Mouse (Mus musculus): ENCODE measurements around the gene Rasip1. TPM values are rescaled to one million over a fixed set of nuclear protein-coding genes. Genes with fewer than 3 reads are reported as not detected.
A peak's percentile ranks its signal among the peaks of the same experiment; 100 is the strongest.

The Rasip1 gene
- polyA plus RNA-seq, 1 experiment from 2014 or later, result 18.7 TPM

GRCm38 (mm10) chr7:45618316-45618715 is 9.0 kb upstream of the Rasip1 start:
- peaks cover 31% of the 10 kb centered on the region for H3K27me3 ChIP-seq (ENCODE audit: control insufficient read depth, insufficient read depth, low read length)
- no peaks in the 10 kb centered on the region for H3K36me3 ChIP-seq (ENCODE audit: control insufficient read depth, insufficient read depth, low read length)
- H3K4me3 ChIP-seq (ENCODE audit: low read length), result no peak overlapping the region
- H3K27ac ChIP-seq (ENCODE audit: low read depth, low read length), result no peak overlapping the region
- no peak overlapping the region for H3K4me2 ChIP-seq (replicated peaks; ENCODE audit: low read depth, low read length)
- no peak for ATAC-seq (ENCODE audit: low FRiP score, low TSS enrichment)
- H3K9ac ChIP-seq (ENCODE audit: low read depth, low read length), result no peak overlapping the region
- H3K9me3 ChIP-seq (ENCODE audit: control insufficient read depth, low read length), result no peaks in the 10 kb centered on the region
- H3K4me1 ChIP-seq (ENCODE audit: control insufficient read depth, insufficient read depth, low read length), result peaks cover 12% of the 10 kb centered on the region
- WGBS, result 86% methylated on average over 5 of the region's 5 CpGs

GRCm38 (mm10) chr7:45619592-45619991 is 7.7 kb upstream of the Rasip1 start:
- no peak overlapping the region for H3K27ac ChIP-seq (ENCODE audit: low read depth, low read length)
- H3K9ac ChIP-seq (ENCODE audit: low read depth, low read length), result no peak overlapping the region
- no peaks in the 10 kb centered on the region for H3K36me3 ChIP-seq (ENCODE audit: control insufficient read depth, insufficient read depth, low read length)
- no peak overlapping the region for H3K4me3 ChIP-seq (ENCODE audit: low read length)
- ATAC-seq (ENCODE audit: low FRiP score, low TSS enrichment), result no peak
- no peaks in the 10 kb centered on the region for H3K9me3 ChIP-seq (ENCODE audit: control insufficient read depth, low read length)
- H3K27me3 ChIP-seq (ENCODE audit: control insufficient read depth, insufficient read depth, low read length), result peaks cover 31% of the 10 kb centered on the region
- peaks cover 12% of the 10 kb centered on the region for H3K4me1 ChIP-seq (ENCODE audit: control insufficient read depth, insufficient read depth, low read length)
- H3K4me2 ChIP-seq (replicated peaks; ENCODE audit: low read depth, low read length), result no peak overlapping the region
- WGBS, result 83% methylated on average over 5 of the region's 5 CpGs

DNA sequence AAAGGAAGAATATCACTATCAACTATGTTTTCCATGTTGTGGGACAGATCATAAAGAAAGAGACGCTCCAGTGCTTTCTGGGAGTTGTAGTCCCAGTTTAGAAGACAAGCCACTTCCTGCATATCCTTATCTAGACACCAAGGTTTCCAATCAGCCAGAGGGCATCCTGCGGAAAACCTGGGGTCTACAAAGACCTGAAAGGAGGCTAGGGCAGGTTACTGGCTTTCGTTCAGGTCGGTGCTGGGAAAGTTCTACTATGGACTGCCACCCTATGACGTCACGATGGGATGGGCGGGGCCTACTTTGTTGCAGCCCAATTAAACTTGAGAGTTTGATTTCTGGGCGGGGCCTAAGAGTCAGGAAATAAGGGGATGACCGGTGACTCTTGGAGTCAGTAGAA is 5.8 kb upstream of the Rasip1 start, which contains the start of gene Izumo1:
Izumo1 (plus strand) TSS at position 369 of the 400 bp plus-strand sequence.
- no peak for ATAC-seq (ENCODE audit: low FRiP score, low TSS enrichment)

DNA sequence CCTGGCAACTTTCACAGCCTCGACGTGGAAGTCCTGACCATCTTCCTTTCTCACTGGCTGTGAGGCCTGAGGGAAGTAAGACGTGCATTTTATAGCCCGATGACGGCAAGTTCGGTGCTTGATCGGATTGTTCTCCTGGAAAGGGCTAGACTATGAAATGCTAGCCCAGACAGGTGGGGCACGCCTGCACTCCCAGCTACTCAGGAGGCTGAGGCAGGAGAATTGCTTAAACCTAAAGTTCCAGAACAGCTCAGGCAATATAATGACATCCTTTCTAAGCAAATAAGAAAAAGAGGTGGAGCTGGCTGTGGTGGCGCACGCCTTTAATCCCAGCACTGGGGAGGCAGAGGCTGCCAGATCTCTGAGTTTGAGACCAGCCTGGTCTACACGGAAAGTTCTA is 3.8 kb upstream of the Rasip1 start:
- H3K4me2 ChIP-seq (replicated peaks; ENCODE audit: low read depth, low read length), result no peak overlapping the region
- H3K36me3 ChIP-seq (ENCODE audit: control insufficient read depth, insufficient read depth, low read length), result no peaks in the 10 kb centered on the region
- no peak overlapping the region for H3K27ac ChIP-seq (ENCODE audit: low read depth, low read length)
- no peak overlapping the region for H3K9ac ChIP-seq (ENCODE audit: low read depth, low read length)
- no peak overlapping the region for H3K4me3 ChIP-seq (ENCODE audit: low read length)
- H3K27me3 ChIP-seq (ENCODE audit: control insufficient read depth, insufficient read depth, low read length), result peaks cover 16% of the 10 kb centered on the region
- WGBS, result 95% methylated on average over 11 of the region's 11 CpGs
- no peaks in the 10 kb centered on the region for H3K9me3 ChIP-seq (ENCODE audit: control insufficient read depth, low read length)
- no peak for ATAC-seq (ENCODE audit: low FRiP score, low TSS enrichment)
- peaks cover 4% of the 10 kb centered on the region; the same call in 1 of the 2 replicates for H3K4me1 ChIP-seq (ENCODE audit: control insufficient read depth, insufficient read depth, low read length)

More for the DNA sequence above, 5.8 kb upstream of the Rasip1 start, which contains the start of gene Izumo1:
- peaks cover 22% of the 10 kb centered on the region for H3K27me3 ChIP-seq (ENCODE audit: control insufficient read depth, insufficient read depth, low read length)
- no peak within 1 kb of the TSS for H3K4me3 ChIP-seq (ENCODE audit: low read length)
- no peak within 1 kb of the TSS for H3K27ac ChIP-seq (ENCODE audit: low read depth, low read length)
- 35% methylated on average over 9 of the region's 9 CpGs for WGBS
- H3K4me2 ChIP-seq (replicated peaks; ENCODE audit: low read depth, low read length), result no peak within 1 kb of the TSS
- no peaks in the 10 kb centered on the region for H3K36me3 ChIP-seq (ENCODE audit: control insufficient read depth, insufficient read depth, low read length)
- no peak within 1 kb of the TSS for H3K9ac ChIP-seq (ENCODE audit: low read depth, low read length)
- peaks cover 6% of the 10 kb centered on the region for H3K4me1 ChIP-seq (ENCODE audit: control insufficient read depth, insufficient read depth, low read length)
- H3K9me3 ChIP-seq (ENCODE audit: control insufficient read depth, low read length), result no peaks in the 10 kb centered on the region

DNA sequence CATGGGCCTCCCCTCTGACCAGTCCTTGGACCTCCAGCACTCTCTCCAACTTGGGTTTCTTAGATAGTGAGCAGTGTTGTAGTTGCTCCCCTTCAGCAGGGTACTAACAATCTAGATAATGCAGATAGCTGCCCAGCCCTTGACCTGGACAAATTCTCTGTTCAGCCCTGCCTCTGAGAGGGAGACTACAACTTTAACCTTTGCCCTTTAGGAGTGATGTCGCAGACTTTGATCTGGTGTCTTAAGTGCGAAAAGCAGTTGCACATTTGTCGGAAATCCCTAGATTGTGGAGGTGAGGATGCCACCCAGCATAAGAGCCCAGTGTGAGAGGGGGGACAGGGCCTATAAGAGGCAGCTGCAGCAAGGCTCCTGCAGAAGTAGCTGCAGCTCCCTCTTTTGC is 2.6 kb upstream of the Rasip1 start:
- ATAC-seq (ENCODE audit: low FRiP score, low TSS enrichment), result no peak
- no peak overlapping the region for H3K27ac ChIP-seq (ENCODE audit: low read depth, low read length)
- H3K4me3 ChIP-seq (ENCODE audit: low read length), result no peak overlapping the region
- H3K9me3 ChIP-seq (ENCODE audit: control insufficient read depth, low read length), result no peaks in the 10 kb centered on the region
- H3K4me1 ChIP-seq (ENCODE audit: control insufficient read depth, insufficient read depth, low read length), result peaks cover 4% of the 10 kb centered on the region; the same call in 1 of the 2 replicates
- H3K4me2 ChIP-seq (replicated peaks; ENCODE audit: low read depth, low read length), result no peak overlapping the region
- WGBS, result 39% methylated on average over 3 of the region's 3 CpGs
- H3K9ac ChIP-seq (ENCODE audit: low read depth, low read length), result no peak overlapping the region
- H3K36me3 ChIP-seq (ENCODE audit: control insufficient read depth, insufficient read depth, low read length), result no peaks in the 10 kb centered on the region
- peaks cover 9% of the 10 kb centered on the region; the same call in 1 of the 2 replicates for H3K27me3 ChIP-seq (ENCODE audit: control insufficient read depth, insufficient read depth, low read length)

DNA sequence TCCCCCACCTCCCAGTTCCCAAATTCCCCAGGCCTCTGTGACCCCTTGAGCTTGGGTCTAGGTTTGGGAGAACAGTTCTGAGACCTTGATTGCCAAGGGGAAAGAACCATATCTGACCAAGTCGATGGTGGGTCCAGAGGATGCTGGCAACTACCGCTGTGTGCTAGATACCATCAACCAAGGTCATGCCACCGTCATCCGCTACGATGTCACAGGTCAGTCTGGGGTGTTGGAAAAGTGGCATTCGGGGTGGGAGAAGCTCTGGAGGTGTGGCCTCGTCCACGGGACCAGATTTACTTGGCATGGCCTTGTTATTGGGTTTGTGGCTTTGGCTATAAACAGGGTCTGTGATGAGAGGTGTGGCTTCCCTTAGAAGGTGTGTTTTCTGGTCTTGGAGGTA is 1.8 kb upstream of the Rasip1 start:
- H3K27me3 ChIP-seq (ENCODE audit: control insufficient read depth, insufficient read depth, low read length), result peaks cover 9% of the 10 kb centered on the region; the same call in 1 of the 2 replicates
- no peak overlapping the region for H3K4me3 ChIP-seq (ENCODE audit: low read length)
- no peak overlapping the region for H3K27ac ChIP-seq (ENCODE audit: low read depth, low read length)
- WGBS, result 87% methylated on average over 8 of the region's 8 CpGs
- H3K4me2 ChIP-seq (replicated peaks; ENCODE audit: low read depth, low read length), result no peak overlapping the region
- no peak overlapping the region for H3K9ac ChIP-seq (ENCODE audit: low read depth, low read length)
- peaks cover 4% of the 10 kb centered on the region; the same call in 1 of the 2 replicates for H3K4me1 ChIP-seq (ENCODE audit: control insufficient read depth, insufficient read depth, low read length)
- H3K36me3 ChIP-seq (ENCODE audit: control insufficient read depth, insufficient read depth, low read length), result no peaks in the 10 kb centered on the region
- H3K9me3 ChIP-seq (ENCODE audit: control insufficient read depth, low read length), result no peaks in the 10 kb centered on the region
- ATAC-seq (ENCODE audit: low FRiP score, low TSS enrichment), result no peak

GRCm38 (mm10) chr7:45626571-45627076 is 664 bp upstream of the Rasip1 start:
- Histone ChIP-seq H3K27me3 (ENCODE audit: control insufficient read depth, insufficient read depth, low read length) (peaks cover 9% of the 10 kb centered on the region; the same call in 1 of the 2 replicates), H3K4me2 (replicated peaks; ENCODE audit: low read depth, low read length) (no peak overlapping the region)
- 86% methylated on average over 7 of the region's 7 CpGs for WGBS

GRCm38 (mm10) chr7:45628364-45629294 is 1.3 kb downstream of the Rasip1 start:
- H3K4me2 ChIP-seq (replicated peaks; ENCODE audit: low read depth, low read length), result peak overlapping the region; percentile 94
- H3K4me1 ChIP-seq (ENCODE audit: control insufficient read depth, insufficient read depth, low read length), result peaks cover 10% of the 10 kb centered on the region
- peak overlapping the region; percentile 70 for H3K9ac ChIP-seq (ENCODE audit: low read depth, low read length)
- H3K27me3 ChIP-seq (ENCODE audit: control insufficient read depth, insufficient read depth, low read length), result peaks cover 16% of the 10 kb centered on the region; the same call in 1 of the 2 replicates
- H3K4me3 ChIP-seq (ENCODE audit: low read length), result peak overlapping the region; percentile 51
- peak; percentile 79 for ATAC-seq (ENCODE audit: low FRiP score, low TSS enrichment)
- under 1% methylated on average over 98 of the region's 105 CpGs for WGBS
- H3K9me3 ChIP-seq (ENCODE audit: control insufficient read depth, low read length), result no peaks in the 10 kb centered on the region
- H3K27ac ChIP-seq (ENCODE audit: low read depth, low read length), result peak overlapping the region; percentile 12; the same call in 1 of the 2 replicates
- H3K36me3 ChIP-seq (ENCODE audit: control insufficient read depth, insufficient read depth, low read length), result no peaks in the 10 kb centered on the region

More at GRCm38 (mm10) chr7:45626571-45627076, 664 bp upstream of the Rasip1 start:
- 0 out of 2 replicates have a peak overlapping the region, but pooled peaks have one; percentile 42 for H3K27ac ChIP-seq (ENCODE audit: low read depth, low read length)
- peaks cover 4% of the 10 kb centered on the region; the same call in 1 of the 2 replicates for H3K4me1 ChIP-seq (ENCODE audit: control insufficient read depth, insufficient read depth, low read length)
- H3K4me3 ChIP-seq (ENCODE audit: low read length), result no peak overlapping the region
- H3K9me3 ChIP-seq (ENCODE audit: control insufficient read depth, low read length), result no peaks in the 10 kb centered on the region
- H3K36me3 ChIP-seq (ENCODE audit: control insufficient read depth, insufficient read depth, low read length), result no peaks in the 10 kb centered on the region
- H3K9ac ChIP-seq (ENCODE audit: low read depth, low read length), result peak overlapping the region; percentile 28; the same call in 1 of the 2 replicates
- no peak for ATAC-seq (ENCODE audit: low FRiP score, low TSS enrichment)
